Mouse (Mus musculus): ENCODE measurements around the gene Knstrn. TPM values are rescaled to one million over a fixed set of nuclear protein-coding genes. Genes with fewer than 3 reads are reported as not detected.

Gene Knstrn
- total RNA-seq (2014; fragmentation: Nextera tagmentation) (40.6 and 65.7 TPM in 2 replicates), total RNA-seq (2017) (78.0 and 98.1 TPM in 2 replicates), polyA plus RNA-seq (2012) (86.4 and 137 TPM in 2 replicates)

DNA sequence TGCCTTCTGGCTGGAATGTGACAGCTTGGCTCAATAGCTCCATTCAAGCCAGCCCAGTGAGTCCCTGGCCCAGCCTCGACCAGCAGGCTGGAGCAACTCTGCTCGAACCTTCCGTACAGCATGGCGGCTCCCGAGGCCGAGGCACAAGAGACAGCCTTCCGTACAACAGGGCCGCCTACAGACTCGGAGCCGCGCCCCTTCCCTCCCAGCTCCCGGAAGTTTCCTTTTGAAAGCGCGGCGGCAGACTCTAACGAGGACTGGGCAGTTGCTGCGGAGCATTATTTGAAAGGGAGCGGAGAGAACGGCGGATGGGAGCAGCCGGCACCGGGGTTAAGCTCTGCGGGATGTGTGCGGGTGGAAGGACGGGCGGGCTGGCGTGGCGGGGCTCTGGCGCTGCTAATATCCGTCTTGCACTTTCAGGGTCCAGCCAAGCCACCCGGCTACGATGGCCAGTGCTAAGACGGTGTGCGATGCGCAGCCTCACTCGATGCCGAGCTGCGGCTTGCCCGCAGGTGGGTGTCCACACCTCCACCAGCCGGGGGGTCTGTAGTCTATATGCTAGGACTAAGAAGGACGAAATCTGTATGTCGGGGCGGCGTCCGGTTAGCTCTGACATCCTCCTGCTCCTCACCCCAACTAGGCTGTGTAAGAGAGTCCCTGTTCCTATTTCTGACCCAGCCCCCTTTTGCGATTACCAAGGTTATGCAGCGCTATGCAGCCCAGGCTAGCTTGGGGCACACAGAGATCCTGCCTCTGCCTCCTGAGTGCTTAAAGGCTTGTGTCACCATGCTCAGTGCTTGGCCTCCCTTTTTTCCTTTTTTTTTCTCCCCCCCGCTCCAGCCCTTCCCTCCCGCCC is at the start of gene Knstrn:
Knstrn (plus strand) TSS at position 23 of the 856 bp plus-strand sequence.
- ATAC-seq (ENCODE audit: extremely low read depth, insufficient number of reproducible peaks, low FRiP score, poor library complexity, severe bottlenecking) (peak; percentile 93), DNase-seq (ENCODE audit: low spot score) (peak; percentile 82)
- Histone ChIP-seq H3K36me3 (replicated peaks) (peaks cover 38% of the 10 kb centered on the region), H3K4me3 (ENCODE audit: low read depth, low read length) (peak within 1 kb of the TSS; percentile 96), H3K9me3 (replicated peaks) (peaks cover 2% of the 10 kb centered on the region; the same call in 1 of the 2 replicates), H3K4me1 (ENCODE audit: insufficient read depth, low read depth, low read length) (peaks cover 31% of the 10 kb centered on the region), H3K27me3 (ENCODE audit: insufficient read depth, low read length) (peaks cover 12% of the 10 kb centered on the region)
- TF ChIP-seq CTCF (IDR thresholded peaks at IDR 0.05; ENCODE audit: low read depth, low read length) (no peak), POLR2AphosphoS5 (IDR thresholded peaks at IDR 0.05; ENCODE audit: insufficient replicate concordance, low read depth, low read length) (no peak), TAL1 (conservative IDR thresholded peaks at IDR 0.05; ENCODE audit: low read depth, low read length) (no peak), GATA1 (IDR thresholded peaks at IDR 0.05; ENCODE audit: borderline replicate concordance, low read length) (no peak), GATA2 (IDR thresholded peaks at IDR 0.05; ENCODE audit: borderline replicate concordance, low read depth, low read length) (no peak)

DNA sequence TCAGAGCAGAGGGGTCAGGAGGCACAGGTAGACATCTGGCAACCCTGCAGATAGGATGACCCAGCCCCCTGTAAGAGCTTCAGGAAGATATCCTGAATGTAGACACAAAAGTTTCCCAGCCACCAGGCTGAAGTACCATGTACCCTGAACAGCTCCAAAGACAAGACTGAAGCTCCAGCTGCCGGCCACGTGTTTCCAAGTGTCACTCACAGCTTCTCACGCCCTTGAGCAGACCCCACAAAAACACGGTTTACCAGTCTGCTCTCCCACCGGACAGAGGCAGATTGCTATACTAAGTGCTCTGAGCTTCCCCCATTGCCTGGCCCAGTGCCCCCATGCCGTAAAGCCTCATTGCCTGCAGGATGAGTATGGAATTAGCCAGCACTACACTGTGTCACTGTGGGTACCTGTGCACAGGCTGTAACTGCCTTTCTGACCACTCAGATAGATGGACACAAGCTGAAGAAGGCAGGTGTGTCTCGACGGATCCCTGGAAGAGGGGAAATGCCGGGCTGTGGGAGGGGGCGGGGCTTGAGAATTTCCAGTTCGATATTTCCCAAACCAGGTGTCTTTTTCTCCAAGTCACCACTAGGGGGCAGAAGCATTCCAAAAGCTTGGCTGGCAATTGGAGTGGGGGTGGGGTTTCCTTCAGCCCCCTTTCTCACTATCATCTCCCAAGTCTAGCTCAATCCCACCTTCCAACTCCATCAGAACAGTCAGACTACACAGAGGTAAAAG is 49.5 kb upstream of the Knstrn start:
- ATAC-seq (ENCODE audit: extremely low read depth, insufficient number of reproducible peaks, low FRiP score, poor library complexity, severe bottlenecking): no peak
- H3K36me3 ChIP-seq (replicated peaks): no peaks in the 10 kb centered on the region
- DNase-seq (ENCODE audit: low spot score): no peak
- no peak overlapping the region for H3K4me3 ChIP-seq (ENCODE audit: low read depth, low read length)
- peaks cover 33% of the 10 kb centered on the region for H3K4me1 ChIP-seq (ENCODE audit: insufficient read depth, low read depth, low read length)
- H3K9me3 ChIP-seq (replicated peaks): no peaks in the 10 kb centered on the region
- TF ChIP-seq CTCF (IDR thresholded peaks at IDR 0.05; ENCODE audit: low read depth, low read length): peak; percentile 36
- no peak for TF ChIP-seq GATA2 (IDR thresholded peaks at IDR 0.05; ENCODE audit: borderline replicate concordance, low read depth, low read length)
- H3K27me3 ChIP-seq (ENCODE audit: insufficient read depth, low read length): peaks cover 72% of the 10 kb centered on the region

GRCm38 (mm10) chr2:118764875-118765274 is 48.9 kb upstream of the Knstrn start:
- Histone ChIP-seq H3K36me3 (replicated peaks) (no peaks in the 10 kb centered on the region), H3K4me3 (ENCODE audit: low read depth, low read length) (no peak overlapping the region), H3K27me3 (ENCODE audit: insufficient read depth, low read length) (peaks cover 69% of the 10 kb centered on the region), H3K4me1 (ENCODE audit: insufficient read depth, low read depth, low read length) (peaks cover 27% of the 10 kb centered on the region), H3K9me3 (replicated peaks) (no peaks in the 10 kb centered on the region)
- DNase-seq (ENCODE audit: low spot score): no peak
- no peak for ATAC-seq (ENCODE audit: extremely low read depth, insufficient number of reproducible peaks, low FRiP score, poor library complexity, severe bottlenecking)
- TF ChIP-seq GATA2 (IDR thresholded peaks at IDR 0.05; ENCODE audit: borderline replicate concordance, low read depth, low read length) (no peak), GATA1 (IDR thresholded peaks at IDR 0.05; ENCODE audit: borderline replicate concordance, low read length) (no peak), POLR2AphosphoS5 (IDR thresholded peaks at IDR 0.05; ENCODE audit: insufficient replicate concordance, low read depth, low read length) (no peak), CTCF (IDR thresholded peaks at IDR 0.05; ENCODE audit: low read depth, low read length) (no peak)

- Histone ChIP-seq H3K27me3 (ENCODE audit: insufficient read depth, low read length) (peaks cover 59% of the 10 kb centered on the region), H3K9me3 (replicated peaks) (no peaks in the 10 kb centered on the region), H3K4me3 (ENCODE audit: low read depth, low read length) (no peak overlapping the region), H3K4me1 (ENCODE audit: insufficient read depth, low read depth, low read length) (peaks cover 27% of the 10 kb centered on the region), H3K36me3 (replicated peaks) (no peaks in the 10 kb centered on the region)
- no peak for ATAC-seq (ENCODE audit: extremely low read depth, insufficient number of reproducible peaks, low FRiP score, poor library complexity, severe bottlenecking)
- no peak for DNase-seq (ENCODE audit: low spot score)
- TF ChIP-seq GATA1 (IDR thresholded peaks at IDR 0.05; ENCODE audit: borderline replicate concordance, low read length): no peak
- no peak for TF ChIP-seq GATA2 (IDR thresholded peaks at IDR 0.05; ENCODE audit: borderline replicate concordance, low read depth, low read length)
- no peak for TF ChIP-seq POLR2AphosphoS5 (IDR thresholded peaks at IDR 0.05; ENCODE audit: insufficient replicate concordance, low read depth, low read length)
- no peak for TF ChIP-seq TAL1 (conservative IDR thresholded peaks at IDR 0.05; ENCODE audit: low read depth, low read length)
- no peak for TF ChIP-seq CTCF (IDR thresholded peaks at IDR 0.05; ENCODE audit: low read depth, low read length)
Measured at GRCm38 (mm10) chr2:118766041-118767033, 47.5 kb upstream of the Knstrn start.

DNA sequence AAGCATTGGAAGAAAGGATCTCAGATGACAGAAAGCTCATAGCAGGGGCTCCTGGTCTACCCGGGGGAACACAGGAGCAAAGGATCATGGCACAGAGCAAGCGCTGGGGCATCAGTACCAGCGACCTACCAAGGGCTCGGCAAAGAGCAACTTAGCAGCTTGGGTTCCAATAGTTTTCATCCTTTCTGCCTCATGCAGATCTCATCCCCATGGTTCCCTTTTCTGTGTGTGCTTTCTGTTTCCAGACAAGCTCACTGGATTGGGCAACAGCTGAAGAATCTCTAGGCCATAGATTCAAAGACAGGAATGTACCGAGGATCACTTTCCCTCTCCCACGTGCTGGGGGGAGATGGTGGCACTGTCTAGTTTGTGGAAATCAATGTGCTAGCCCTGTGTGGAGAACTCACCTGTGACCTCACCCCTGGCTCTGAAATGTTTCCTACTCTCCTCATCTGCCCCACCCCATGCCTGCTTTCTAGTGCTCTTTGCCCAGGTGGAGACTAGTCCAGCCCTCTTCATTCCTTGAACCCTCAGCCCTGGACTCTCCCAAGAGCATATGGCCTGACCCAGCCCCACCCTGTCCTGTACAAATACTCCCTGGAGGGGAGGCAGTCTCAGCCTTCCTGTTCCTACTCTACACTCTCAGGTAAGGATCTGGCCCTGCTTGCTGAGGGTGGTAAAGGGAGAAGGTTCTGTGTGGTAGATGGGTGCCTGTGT is 41.5 kb upstream of the Knstrn start, which contains the start of gene Phgr1:
Phgr1 (plus strand) TSS at position 612 of the 717 bp plus-strand sequence.
- Histone ChIP-seq H3K4me3 (ENCODE audit: low read depth, low read length) (no peak within 1 kb of the TSS), H3K36me3 (replicated peaks) (no peaks in the 10 kb centered on the region), H3K27me3 (ENCODE audit: insufficient read depth, low read length) (peaks cover 34% of the 10 kb centered on the region), H3K4me1 (ENCODE audit: insufficient read depth, low read depth, low read length) (no peaks in the 10 kb centered on the region), H3K9me3 (replicated peaks) (no peaks in the 10 kb centered on the region)
- TF ChIP-seq TAL1 (conservative IDR thresholded peaks at IDR 0.05; ENCODE audit: low read depth, low read length): no peak
- TF ChIP-seq POLR2AphosphoS5 (IDR thresholded peaks at IDR 0.05; ENCODE audit: insufficient replicate concordance, low read depth, low read length): no peak
- TF ChIP-seq GATA2 (IDR thresholded peaks at IDR 0.05; ENCODE audit: borderline replicate concordance, low read depth, low read length): no peak
- no peak for TF ChIP-seq CTCF (IDR thresholded peaks at IDR 0.05; ENCODE audit: low read depth, low read length)
- TF ChIP-seq GATA1 (IDR thresholded peaks at IDR 0.05; ENCODE audit: borderline replicate concordance, low read length): no peak
- DNase-seq (ENCODE audit: low spot score): no peak
- ATAC-seq (ENCODE audit: extremely low read depth, insufficient number of reproducible peaks, low FRiP score, poor library complexity, severe bottlenecking): no peak

Measured in G1E (cell line).